Mouse (Mus musculus) liver, postnatal 0 days (tissue): ENCODE results near the gene Ctc1.

ENCODE experiments used
- CTCF ChIP-seq: sonication (generic); IDR thresholded peaks from 2 replicates; pipeline ENCODE4 v1.5.1; 2016; ENCODE audit warnings: antibody characterized with exemption, low read depth
- EP300 ChIP-seq: IDR thresholded peaks from 2 replicates; pipeline ENCODE4 v1.6.1; 2016; ENCODE audit warnings: antibody characterized with exemption, low read depth, mild to moderate bottlenecking

- TF ChIP-seq EP300 (no peak), CTCF (no peak)
Measured at GRCm38 (mm10) chr11:68979320-68979733, 36.4 kb upstream of the Ctc1 start.
